Mouse (Mus musculus) MEL (cell line): ENCODE measurements around the gene Thnsl1. TPM values are rescaled to one million over a fixed set of nuclear protein-coding genes. Genes with fewer than 3 reads are reported as not detected.

Source experiments
- DNase-seq: peaks from one replicate; pipeline ENCODE4 v3.0.0; 2011; ENCODE audit warnings: low read depth, low spot score
- H3K27ac ChIP-seq: 2 replicates; pipeline ENCODE4 v1.5.1; 2012; ENCODE audit warnings: low read depth, mild to moderate bottlenecking, control low read depth, low read length, moderate library complexity; ENCODE audit not compliant: control insufficient read depth
- H3K27me3 ChIP-seq, 2 experiments: fragments of 150-350 bp in 1 of 2; sonication (generic) in 1 of 2; 2 replicates each; pipeline ENCODE4 v1.6.1; 2012; ENCODE audit warnings: low read length in 2 of 2, mild to moderate bottlenecking in 2 of 2, improper control_type of control experiment in 1 of 2, moderate library complexity in 1 of 2; ENCODE audit not compliant: insufficient read depth in 2 of 2, control insufficient read depth in 1 of 2
- H3K36me3 ChIP-seq, 2 experiments: 2 replicates each; pipeline ENCODE4 v1.6.1; 2012 to 2014; ENCODE audit warnings: low read length in 2 of 2, improper control_type of control experiment in 1 of 2, inconsistent platforms in 1 of 2, mild to moderate bottlenecking in 1 of 2; ENCODE audit not compliant: insufficient read depth in 2 of 2, control insufficient read depth in 1 of 2
- H3K4me1 ChIP-seq, 2 experiments: fragments of 150-350 bp in 1 of 2; sonication (generic) in 1 of 2; 2 replicates each; pipeline ENCODE4 v1.6.1; 2012; ENCODE audit warnings: low read length in 2 of 2, improper control_type of control experiment in 1 of 2, mild to moderate bottlenecking in 1 of 2; ENCODE audit not compliant: insufficient read depth in 2 of 2, control insufficient read depth in 1 of 2
- H3K4me3 ChIP-seq, 2 experiments: fragments of 150-350 bp in 1 of 2; sonication (generic) in 1 of 2; 2 replicates each; pipeline ENCODE4 v1.5.1; 2012; ENCODE audit warnings: low read depth in 2 of 2, low read length in 2 of 2, mild to moderate bottlenecking in 2 of 2, moderate library complexity in 2 of 2, control low read depth in 1 of 2, improper control_type of control experiment in 1 of 2; ENCODE audit not compliant: control insufficient read depth in 1 of 2, insufficient read depth in 1 of 2
- H3K79me2 ChIP-seq: 2 replicates; pipeline ENCODE4 v1.6.1; 2012; ENCODE audit warnings: mild to moderate bottlenecking, low read length, moderate library complexity; ENCODE audit not compliant: control insufficient read depth, poor library complexity, insufficient read depth
- H3K9ac ChIP-seq: 2 replicates; pipeline ENCODE4 v1.6.1; 2012; ENCODE audit warnings: low read depth, mild to moderate bottlenecking, control low read depth, low read length, moderate library complexity; ENCODE audit not compliant: control insufficient read depth, poor library complexity, severe bottlenecking
- H3K9me3 ChIP-seq: fragments of 150-350 bp; sonication (generic); replicated peaks from 2 replicates; pipeline ENCODE4 v1.6.1; 2012; ENCODE audit warnings: mild to moderate bottlenecking, low read length, improper control_type of control experiment, moderate library complexity; ENCODE audit not compliant: insufficient read depth
- CHD1 ChIP-seq: IDR thresholded peaks from 2 replicates; pipeline ENCODE4 v1.6.1; 2012; ENCODE audit warnings: low read depth, mild to moderate bottlenecking, inconsistent platforms, low read length, improper control_type of control experiment
- CHD2 ChIP-seq: IDR thresholded peaks from 2 replicates; pipeline ENCODE4 v1.6.1; 2011; ENCODE audit warnings: low read length, improper control_type of control experiment
- CTCF ChIP-seq, 3 experiments: IDR thresholded peaks in 2 of 3; conservative IDR thresholded peaks in 1 of 3; 2 replicates each; pipeline ENCODE4 v1.5.1; 2011 to 2012; ENCODE audit warnings: low read length in 3 of 3, low read depth in 2 of 3, mild to moderate bottlenecking in 2 of 3, improper control_type of control experiment in 1 of 3, inconsistent platforms in 1 of 3, mixed read lengths in 1 of 3, moderate library complexity in 1 of 3; ENCODE audit not compliant: control insufficient read depth in 1 of 3, insufficient read depth in 1 of 3, poor library complexity in 1 of 3, severe bottlenecking in 1 of 3
- E2F4 ChIP-seq: IDR thresholded peaks from 2 replicates; pipeline ENCODE4 v1.6.1; 2011; ENCODE audit warnings: low read depth, low read length, improper control_type of control experiment, borderline replicate concordance
- ETS1 ChIP-seq: IDR thresholded peaks from 2 replicates; pipeline ENCODE4 v1.6.1; 2012; ENCODE audit warnings: low read depth, mild to moderate bottlenecking, inconsistent platforms, low read length, improper control_type of control experiment, moderate library complexity
- HCFC1 ChIP-seq: IDR thresholded peaks from 2 replicates; pipeline ENCODE4 v1.6.1; 2012; ENCODE audit warnings: low read depth, mild to moderate bottlenecking, inconsistent platforms, low read length, improper control_type of control experiment, moderate library complexity
- KAT2A ChIP-seq: conservative IDR thresholded peaks from 2 replicates; pipeline ENCODE4 v1.6.1; 2012; ENCODE audit warnings: low read depth, low read length, improper control_type of control experiment, inconsistent platforms
- MAFK ChIP-seq: IDR thresholded peaks from 2 replicates; pipeline ENCODE4 v1.6.1; 2011; ENCODE audit warnings: low read depth, mild to moderate bottlenecking, low read length, improper control_type of control experiment, borderline replicate concordance
- MAX ChIP-seq: IDR thresholded peaks from 2 replicates; pipeline ENCODE4 v1.6.1; 2011; ENCODE audit warnings: low read length, improper control_type of control experiment
- MAZ ChIP-seq: IDR thresholded peaks from 2 replicates; pipeline ENCODE4 v1.6.1; 2012; ENCODE audit warnings: low read depth, mild to moderate bottlenecking, inconsistent platforms, low read length, improper control_type of control experiment
- NELFE ChIP-seq: IDR thresholded peaks from 2 replicates; pipeline ENCODE4 v1.6.1; 2011; ENCODE audit warnings: low read depth, low read length, improper control_type of control experiment
- POLR2AphosphoS2 ChIP-seq: IDR thresholded peaks from 2 replicates; pipeline ENCODE4 v1.6.1; 2011; ENCODE audit warnings: low read length, improper control_type of control experiment
- POLR2AphosphoS5 ChIP-seq: IDR thresholded peaks from 2 replicates; pipeline ENCODE4 v1.6.1; 2012; ENCODE audit warnings: low read depth, borderline replicate concordance, mild to moderate bottlenecking, inconsistent platforms, low read length, moderate library complexity, mixed read lengths
- SIN3A ChIP-seq: IDR thresholded peaks from 2 replicates; pipeline ENCODE4 v1.6.1; 2012; ENCODE audit warnings: low read length, improper control_type of control experiment, inconsistent platforms
- TBP ChIP-seq: IDR thresholded peaks from 2 replicates; pipeline ENCODE4 v1.8.0; 2011; ENCODE audit warnings: low read depth, low read length, improper control_type of control experiment
- USF1 ChIP-seq: IDR thresholded peaks from 2 replicates; pipeline ENCODE4 v1.6.1; 2014; ENCODE audit warnings: low read depth, mild to moderate bottlenecking, inconsistent platforms, low read length, improper control_type of control experiment, moderate library complexity
- ZMIZ1 ChIP-seq: IDR thresholded peaks from 2 replicates; pipeline ENCODE4 v1.6.1; 2012; ENCODE audit warnings: low read depth, mild to moderate bottlenecking, inconsistent platforms, low read length, improper control_type of control experiment, moderate library complexity
- polyA plus RNA-seq, 2 experiments: library from polyadenylated mRNA; stranded (reverse) in 1 of 2; unstranded in 1 of 2; fragments of >175 nt in 1 of 2; fragments of >200 nt in 1 of 2; gene quantifications; 2 replicates each; pipeline versions ENCODE4 v1.2.1 to v1.2.4; 2012; ENCODE audit warnings: low replicate concordance in 2 of 2, low read depth in 1 of 2; ENCODE audit not compliant: insufficient read length in 2 of 2, insufficient read depth in 1 of 2, missing spikeins in 1 of 2
- total RNA-seq: library from RNA; depleted of rRNA; stranded (reverse); fragments of 300-350 nt; gene quantifications from 2 replicates; pipeline ENCODE4 v1.2.3, GENCODE M21; 2012

Gene Thnsl1
- total and polyA plus RNA-seq, 3 experiments, result 1.0 to 2.6 TPM; not detected in 1

GRCm38 (mm10) chr2:21191232-21191631, 14.3 kb upstream of the Thnsl1 start (continued):
- TF ChIP-seq ETS1, result peak; percentile 81
- TF ChIP-seq CHD2, result no peak
- TF ChIP-seq USF1, result no peak
- no peak for TF ChIP-seq POLR2AphosphoS2

- H3K4me1 ChIP-seq, result peaks cover 2 to 5% of the 10 kb centered on the region in 2 experiments; a peak in 3 of 4 replicates
- H3K27ac ChIP-seq, result no peak overlapping the region
- H3K9me3 ChIP-seq, result no peaks in the 10 kb centered on the region
- TF ChIP-seq HCFC1 (no peak), CHD1 (no peak), TBP (no peak), E2F4 (no peak), CHD2 (no peak), ZMIZ1 (no peak), CTCF (IDR thresholded peaks at IDR 0.05 in 2 of 3, conservative IDR thresholded peaks at IDR 0.05 in 1 of 3; ENCODE audit: control insufficient read depth in 1 of 3, insufficient read depth in 1 of 3, low read depth in 2 of 3, low read length in 3 of 3, poor library complexity in 1 of 3, severe bottlenecking in 1 of 3) (no peak), MAX (no peak), NELFE (no peak), KAT2A (no peak), MAFK (no peak), MAZ (no peak)
- peaks cover 0 to 11% of the 10 kb centered on the region in 2 experiments; a peak in 2 of 4 replicates for H3K36me3 ChIP-seq
- H3K79me2 ChIP-seq, result no peaks in the 10 kb centered on the region
- no peak overlapping the region for H3K4me3 ChIP-seq
- no peak overlapping the region for H3K9ac ChIP-seq
- H3K27me3 ChIP-seq, result no peaks in the 10 kb centered on the region
- DNase-seq, result no peak
Measured at GRCm38 (mm10) chr2:21195233-21195632, 10.3 kb upstream of the Thnsl1 start.

- Histone ChIP-seq H3K27me3 (no peaks in the 10 kb centered on the region), H3K27ac (no peak overlapping the region), H3K4me1 (peaks cover 4 to 5% of the 10 kb centered on the region in 2 experiments), H3K4me3 (no peak overlapping the region), H3K79me2 (no peaks in the 10 kb centered on the region)
- no peak for DNase-seq
- TF ChIP-seq MAZ (no peak), SIN3A (no peak), POLR2AphosphoS5 (no peak)
- TF ChIP-seq, all 39 proteins: peak for 0
- Histone ChIP-seq H3K36me3 (peaks cover 0 to 8% of the 10 kb centered on the region in 2 experiments; a peak in 2 of 4 replicates), H3K9me3 (no peaks in the 10 kb centered on the region), H3K9ac (no peak overlapping the region)
Measured at GRCm38 (mm10) chr2:21199051-21199450, 6.5 kb upstream of the Thnsl1 start.
